Mouse (Mus musculus) midbrain, embryonic 15.5 days (tissue): ENCODE results near the gene Actr3b. TPM values are rescaled to one million over a fixed set of nuclear protein-coding genes. Genes with fewer than 3 reads are reported as not detected.
"Not testable (repeated sequence)": the region's sequence is repeated elsewhere in the genome, so short reads cannot be mapped to it uniquely, and the experiment has no call there.

Experiments
- ATAC-seq: fragments of 200-750 bp; cut with Nextera tagmentation; replicated peaks from 2 replicates; pipeline ENCODE4 v1.8.0; 2017; ENCODE audit warnings: moderate TSS enrichment
- H3K27ac ChIP-seq: fragments of 300-500 bp; sonication (generic); 2 replicates; pipeline ENCODE4 v1.5.1; 2015; ENCODE audit warnings: mild to moderate bottlenecking, inconsistent platforms
- H3K27me3 ChIP-seq: fragments of 300-500 bp; sonication (generic); replicated peaks from 2 replicates; pipeline ENCODE4 v1.6.1; 2015; ENCODE audit warnings: inconsistent platforms
- H3K36me3 ChIP-seq: fragments of 300-500 bp; sonication (generic); replicated peaks from 2 replicates; pipeline ENCODE4 v1.6.1; 2015; ENCODE audit warnings: inconsistent platforms
- H3K4me1 ChIP-seq: fragments of 300-500 bp; sonication (generic); 2 replicates; pipeline ENCODE4 v1.6.1; 2015; ENCODE audit warnings: inconsistent platforms
- H3K4me2 ChIP-seq: fragments of 300-500 bp; sonication (generic); 2 replicates; pipeline ENCODE4 v1.6.1; 2015; ENCODE audit warnings: inconsistent platforms, mild to moderate bottlenecking, moderate library complexity
- H3K4me3 ChIP-seq: fragments of 300-500 bp; sonication (generic); 2 replicates; pipeline ENCODE4 v1.5.1; 2015; ENCODE audit warnings: mild to moderate bottlenecking, inconsistent platforms
- H3K9ac ChIP-seq: fragments of 300-500 bp; sonication (generic); 2 replicates; pipeline ENCODE4 v1.6.1; 2015; ENCODE audit warnings: mild to moderate bottlenecking, inconsistent platforms
- H3K9me3 ChIP-seq: fragments of 300-500 bp; sonication (generic); 2 replicates; pipeline ENCODE4 v1.6.1; 2016; ENCODE audit warnings: inconsistent platforms
- WGBS: fragments of 180-500 bp; shearing (Covaris S2); methylation state at CpG from one replicate; pipeline ENCODE4 v1.1.7; 2015; ENCODE audit warnings: mixed read lengths; 5-methylcytosine and 5-hydroxymethylcytosine counted together
- polyA plus RNA-seq: library from polyadenylated mRNA; unstranded; fragments of >200 nt; fragmentation: Nextera tagmentation; extraction: Ambion mirVana; gene quantifications from 2 replicates; pipeline ENCODE4 v1.2.1, GENCODE M21; 2015

Gene Actr3b
- polyA plus RNA-seq, 1 experiment from 2014 or later, result 35.1 TPM

- H3K9ac ChIP-seq, result no peak overlapping the region
- no peak overlapping the region for H3K4me2 ChIP-seq
- H3K4me3 ChIP-seq, result no peak overlapping the region
- H3K36me3 ChIP-seq, result no peaks in the 10 kb centered on the region
- ATAC-seq, result no peak
- no peaks in the 10 kb centered on the region for H3K9me3 ChIP-seq
- H3K27me3 ChIP-seq, result no peaks in the 10 kb centered on the region
- peaks cover 22% of the 10 kb centered on the region; the same call in 1 of the 2 replicates for H3K4me1 ChIP-seq
- 63% methylated on average over 3 of the region's 3 CpGs for WGBS
- no peak overlapping the region for H3K27ac ChIP-seq
These were observed 110.8 kb downstream of the Actr3b start for GRCm38 (mm10) chr5:25870632-25871031.

- peaks cover 22% of the 10 kb centered on the region; the same call in 1 of the 2 replicates for H3K4me1 ChIP-seq
- H3K9me3 ChIP-seq, result no peaks in the 10 kb centered on the region
- H3K4me2 ChIP-seq, result no peak overlapping the region
- H3K9ac ChIP-seq, result no peak overlapping the region
- WGBS, result 66% methylated on average over 12 of the region's 12 CpGs
- peak; percentile 82 for ATAC-seq
- peak overlapping the region; percentile 63; the same call in 1 of the 2 replicates for H3K27ac ChIP-seq
- no peak overlapping the region for H3K4me3 ChIP-seq
- H3K27me3 ChIP-seq, result no peaks in the 10 kb centered on the region
- H3K36me3 ChIP-seq, result no peaks in the 10 kb centered on the region
These were observed 111.7 kb downstream of the Actr3b start for GRCm38 (mm10) chr5:25871342-25872023.

GRCm38 (mm10) chr5:25873046-25873445 lies 113.2 kb downstream of the Actr3b start:
- 0 out of 2 replicates have a peak, but pooled peaks have one; percentile 48 for ATAC-seq
- Histone ChIP-seq H3K27me3 (no peaks in the 10 kb centered on the region), H3K9ac (no peak overlapping the region), H3K4me1 (peaks cover 22% of the 10 kb centered on the region; the same call in 1 of the 2 replicates), H3K27ac (no peak overlapping the region), H3K9me3 (no peaks in the 10 kb centered on the region), H3K36me3 (no peaks in the 10 kb centered on the region), H3K4me3 (no peak overlapping the region), H3K4me2 (no peak overlapping the region)
- WGBS, result 52% methylated on average over 2 of the region's 2 CpGs

- not testable (repeated sequence) for H3K27ac ChIP-seq, H3K4me1 ChIP-seq, H3K36me3 ChIP-seq, H3K4me2 ChIP-seq, ATAC-seq, H3K4me3 ChIP-seq, H3K27me3 ChIP-seq, H3K9me3 ChIP-seq, H3K9ac ChIP-seq
These were observed 116.1 kb downstream of the Actr3b start for GRCm38 (mm10) chr5:25875927-25876326.

- no peaks in the 10 kb centered on the region for H3K27me3 ChIP-seq
- WGBS, result 89% methylated on average over 5 of the region's 5 CpGs
- no peak overlapping the region for H3K4me3 ChIP-seq
- no peak overlapping the region for H3K4me2 ChIP-seq
- no peak overlapping the region for H3K27ac ChIP-seq
- H3K4me1 ChIP-seq, result no peaks in the 10 kb centered on the region
- no peaks in the 10 kb centered on the region for H3K36me3 ChIP-seq
- no peak for ATAC-seq
- no peaks in the 10 kb centered on the region for H3K9me3 ChIP-seq
- no peak overlapping the region for H3K9ac ChIP-seq
These were observed 117.5 kb downstream of the Actr3b start for GRCm38 (mm10) chr5:25877281-25877680.

GRCm38 (mm10) chr5:25877996-25878395 lies 118.2 kb downstream of the Actr3b start:
- no peaks in the 10 kb centered on the region for H3K27me3 ChIP-seq
- H3K9me3 ChIP-seq, result no peaks in the 10 kb centered on the region
- no peak overlapping the region for H3K4me3 ChIP-seq
- H3K27ac ChIP-seq, result no peak overlapping the region
- H3K4me2 ChIP-seq, result no peak overlapping the region
- no peaks in the 10 kb centered on the region for H3K4me1 ChIP-seq
- no peak for ATAC-seq
- WGBS, result 76% methylated on average over 3 of the region's 3 CpGs
- no peaks in the 10 kb centered on the region for H3K36me3 ChIP-seq
- H3K9ac ChIP-seq, result no peak overlapping the region

GRCm38 (mm10) chr5:25886708-25887107 lies 126.9 kb downstream of the Actr3b start:
- Histone ChIP-seq H3K9ac (no peak overlapping the region), H3K4me3 (no peak overlapping the region), H3K4me1 (0 out of 2 replicates have a peak, but pooled peaks cover 3% of the 10 kb centered on the region), H3K4me2 (no peak overlapping the region), H3K36me3 (no peaks in the 10 kb centered on the region), H3K27ac (no peak overlapping the region), H3K27me3 (no peaks in the 10 kb centered on the region), H3K9me3 (no peaks in the 10 kb centered on the region)
- WGBS, result 74% methylated on average over 3 of the region's 3 CpGs
- no peak for ATAC-seq

GRCm38 (mm10) chr5:25889746-25890382 lies 130.1 kb downstream of the Actr3b start:
- ATAC-seq, result peak; percentile 54; the same call in 1 of the 2 replicates
- H3K4me3 ChIP-seq, result no peak overlapping the region
- no peaks in the 10 kb centered on the region for H3K9me3 ChIP-seq
- H3K4me1 ChIP-seq, result 0 out of 2 replicates have a peak, but pooled peaks cover 3% of the 10 kb centered on the region
- 54% methylated on average over 3 of the region's 3 CpGs for WGBS
- no peak overlapping the region for H3K9ac ChIP-seq
- H3K27ac ChIP-seq, result peak overlapping the region; percentile 27; the same call in 1 of the 2 replicates
- no peaks in the 10 kb centered on the region for H3K27me3 ChIP-seq
- H3K36me3 ChIP-seq, result no peaks in the 10 kb centered on the region
- no peak overlapping the region for H3K4me2 ChIP-seq

- WGBS, result 85% methylated on average over 1 of the region's 1 CpGs
- no peak for ATAC-seq
- Histone ChIP-seq H3K4me2 (no peak overlapping the region), H3K36me3 (no peaks in the 10 kb centered on the region), H3K27ac (no peak overlapping the region), H3K9ac (no peak overlapping the region), H3K4me1 (0 out of 2 replicates have a peak, but pooled peaks cover 3% of the 10 kb centered on the region), H3K9me3 (no peaks in the 10 kb centered on the region), H3K27me3 (no peaks in the 10 kb centered on the region), H3K4me3 (no peak overlapping the region)
These were observed 131.5 kb downstream of the Actr3b start for GRCm38 (mm10) chr5:25891321-25891720.

Other genes with a start within 250 kb of the Actr3b start
- not detected in 2 replicates for gene Cct8l1, start 243.9 kb upstream of the Actr3b start, polyA plus RNA-seq
- gene Xrcc2, start 54.2 kb upstream of the Actr3b start, polyA plus RNA-seq, result 5.1 and 5.2 TPM in 2 replicates
- 0.08 and 0.09 TPM in 2 replicates for gene Gm21663, start 182.4 kb downstream of the Actr3b start, polyA plus RNA-seq
- gene Gm21671, start 194.4 kb downstream of the Actr3b start, polyA plus RNA-seq, result 0.12 and 0.27 TPM in 2 replicates
- 0.11 and 0.14 TPM in 2 replicates for gene Gm21680, start 212.7 kb downstream of the Actr3b start, polyA plus RNA-seq
- gene Gm21698, start 228.7 kb downstream of the Actr3b start, polyA plus RNA-seq, result 0.09 and 0.46 TPM in 2 replicates
- 0.18 and 0.70 TPM in 2 replicates for gene Gm1979, start 244.8 kb downstream of the Actr3b start, polyA plus RNA-seq